Mouse (Mus musculus) forebrain, postnatal 0 days (tissue): Measurements from ENCODE around the gene Trappc12. TPM values are rescaled to one million over a fixed set of nuclear protein-coding genes. Genes with fewer than 3 reads are reported as not detected.
A peak's percentile ranks its signal among the peaks of the same experiment; 100 is the strongest.

Experiments
- ATAC-seq: fragments of 200-750 bp; cut with Nextera tagmentation; 2 replicates; pipeline ENCODE4 v1.8.0; 2017; ENCODE audit warnings: mild to moderate bottlenecking, moderate library complexity
- DNase-seq: peaks from one replicate; pipeline ENCODE4 v3.0.0-alpha.2; 2015
- H3K27ac ChIP-seq: fragments of 300-500 bp; sonication (generic); 2 replicates; pipeline ENCODE4 v1.5.1; 2014; ENCODE audit warnings: low read depth, mild to moderate bottlenecking, antibody characterized with exemption, low read length, moderate library complexity, mixed read lengths
- H3K27me3 ChIP-seq: fragments of 300-500 bp; sonication (generic); 2 replicates; pipeline ENCODE4 v1.6.1; 2014; ENCODE audit warnings: mild to moderate bottlenecking, low read length, mixed read lengths; ENCODE audit not compliant: insufficient read depth
- H3K36me3 ChIP-seq: fragments of 300-500 bp; sonication (generic); 2 replicates; pipeline ENCODE4 v1.6.1; 2014; ENCODE audit warnings: mild to moderate bottlenecking, moderate library complexity; ENCODE audit not compliant: insufficient read depth
- H3K4me1 ChIP-seq: fragments of 300-500 bp; sonication (generic); 2 replicates; pipeline ENCODE4 v1.6.1; 2014; ENCODE audit warnings: antibody characterized with exemption; ENCODE audit not compliant: insufficient read depth
- H3K4me2 ChIP-seq: fragments of 300-500 bp; sonication (generic); 2 replicates; pipeline ENCODE4 v1.6.1; 2014; ENCODE audit warnings: low read depth, mild to moderate bottlenecking, moderate library complexity
- H3K4me3 ChIP-seq: fragments of 300-500 bp; sonication (generic); 2 replicates; pipeline ENCODE4 v1.5.1; 2014; ENCODE audit warnings: low read depth, low read length, mixed read lengths
- H3K9ac ChIP-seq: fragments of 300-500 bp; sonication (generic); 2 replicates; pipeline ENCODE4 v1.6.1; 2014; ENCODE audit warnings: mild to moderate bottlenecking
- H3K9me3 ChIP-seq: fragments of 300-500 bp; sonication (generic); 2 replicates; pipeline ENCODE4 v1.6.1; 2016; ENCODE audit warnings: low read length
- CTCF ChIP-seq: sonication (generic); IDR thresholded peaks from 2 replicates; pipeline ENCODE4 v1.5.1; 2016; ENCODE audit warnings: antibody characterized with exemption, control low read depth, low read depth
- WGBS: fragments of 180-500 bp; shearing (Covaris S2); extraction: QIAGEN DNeasy Blood & Tissue Kit; methylation state at CpG from one replicate; pipeline ENCODE4 v1.1.7; 2014; 5-methylcytosine and 5-hydroxymethylcytosine counted together
- polyA plus RNA-seq: library from polyadenylated mRNA; unstranded; fragments of >200 nt; fragmentation: Nextera tagmentation; extraction: Ambion mirVana; gene quantifications from 2 replicates; pipeline ENCODE4 v1.2.1, GENCODE M21; 2015
- total RNA-seq: library from RNA; depleted of rRNA; stranded (reverse); fragments of >200 nt; gene quantifications from 2 replicates; pipeline ENCODE4 v1.2.3, GENCODE M21; 2014

The Trappc12 gene
- total and polyA plus RNA-seq, 2 experiments from 2014 or later: 37.8 to 55.6 TPM

DNA sequence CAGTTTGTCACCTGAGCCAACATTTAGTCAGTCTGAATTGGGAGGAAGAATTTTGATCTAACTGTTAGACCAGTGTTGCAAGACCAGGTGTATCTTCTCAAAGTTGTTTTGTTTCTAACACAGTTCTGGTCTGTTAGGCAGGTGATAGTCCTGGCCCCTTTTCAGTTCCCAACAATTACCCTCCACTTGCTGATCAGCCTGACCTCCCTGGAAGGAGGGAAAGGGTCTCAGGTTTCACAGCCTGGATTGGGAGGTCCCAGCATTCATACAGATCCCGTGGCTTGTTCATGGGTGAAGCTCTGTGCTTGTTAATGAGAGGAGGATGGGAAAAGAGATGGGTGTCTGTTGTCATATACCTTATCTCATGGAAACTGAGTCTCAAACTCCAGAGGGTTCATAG lies 35.0 kb upstream of the Trappc12 start:
- Histone ChIP-seq H3K9ac (no peak overlapping the region), H3K27me3 (no peaks in the 10 kb centered on the region), H3K36me3 (no peaks in the 10 kb centered on the region), H3K4me1 (no peaks in the 10 kb centered on the region), H3K9me3 (no peaks in the 10 kb centered on the region), H3K27ac (no peak overlapping the region), H3K4me3 (no peak overlapping the region), H3K4me2 (no peak overlapping the region)
- ATAC-seq (no peak), DNase-seq (no peak)
- TF ChIP-seq CTCF: no peak
- WGBS: 14% methylated on average over 1 of the region's 1 CpGs

DNA sequence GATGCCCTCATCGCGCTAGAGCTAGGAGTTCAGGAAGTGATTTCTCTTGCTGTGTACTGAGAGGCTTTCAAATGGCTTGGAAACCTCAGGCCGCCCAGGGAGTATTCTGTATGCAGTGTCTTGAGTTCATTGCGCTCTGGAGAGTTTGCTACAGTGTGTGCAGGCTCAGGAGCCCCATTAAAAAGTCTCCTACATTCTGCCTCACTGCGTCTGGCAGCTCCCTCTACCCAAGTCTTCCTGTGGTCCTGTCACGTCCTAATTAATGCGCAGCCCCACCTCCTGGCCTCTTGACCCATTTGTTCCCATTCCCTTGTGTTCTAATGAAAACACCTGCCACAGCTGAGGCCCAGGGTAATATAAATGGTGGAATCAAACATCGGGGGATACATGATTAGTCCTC lies 34.6 kb upstream of the Trappc12 start:
- Histone ChIP-seq H3K9ac (no peak overlapping the region), H3K4me2 (no peak overlapping the region), H3K9me3 (no peaks in the 10 kb centered on the region), H3K27me3 (no peaks in the 10 kb centered on the region), H3K27ac (no peak overlapping the region), H3K4me1 (no peaks in the 10 kb centered on the region), H3K4me3 (no peak overlapping the region), H3K36me3 (no peaks in the 10 kb centered on the region)
- no peak for TF ChIP-seq CTCF
- WGBS: 31% methylated on average over 8 of the region's 8 CpGs
- DNase-seq (no peak), ATAC-seq (no peak)

DNA sequence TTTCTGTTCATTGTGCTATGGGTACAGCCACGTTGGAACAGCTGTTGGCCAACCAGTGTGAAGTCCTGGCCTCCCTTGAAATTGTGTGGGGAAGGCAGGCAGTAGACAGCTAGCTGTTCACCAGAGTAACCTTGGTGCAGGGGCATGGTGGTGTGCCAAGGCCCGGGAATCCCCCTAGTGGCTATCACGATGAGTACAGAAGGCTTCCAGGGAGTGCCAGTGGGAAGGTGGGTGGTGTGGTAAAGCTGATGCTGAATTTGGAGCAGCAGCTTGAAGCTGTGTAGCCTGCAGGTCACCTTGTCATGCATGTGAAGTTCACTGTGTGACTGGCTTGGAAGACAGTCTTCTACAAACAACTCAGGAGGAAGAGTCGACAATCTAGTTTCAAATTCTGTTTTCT lies 34.1 kb upstream of the Trappc12 start:
- Histone ChIP-seq H3K4me3 (no peak overlapping the region), H3K4me1 (no peaks in the 10 kb centered on the region), H3K9me3 (no peaks in the 10 kb centered on the region), H3K27me3 (no peaks in the 10 kb centered on the region), H3K27ac (no peak overlapping the region), H3K9ac (no peak overlapping the region), H3K4me2 (no peak overlapping the region), H3K36me3 (no peaks in the 10 kb centered on the region)
- TF ChIP-seq CTCF: peak; percentile 60
- WGBS: 25% methylated on average over 4 of the region's 4 CpGs
- DNase-seq: no peak
- peak; percentile 71 for ATAC-seq

DNA sequence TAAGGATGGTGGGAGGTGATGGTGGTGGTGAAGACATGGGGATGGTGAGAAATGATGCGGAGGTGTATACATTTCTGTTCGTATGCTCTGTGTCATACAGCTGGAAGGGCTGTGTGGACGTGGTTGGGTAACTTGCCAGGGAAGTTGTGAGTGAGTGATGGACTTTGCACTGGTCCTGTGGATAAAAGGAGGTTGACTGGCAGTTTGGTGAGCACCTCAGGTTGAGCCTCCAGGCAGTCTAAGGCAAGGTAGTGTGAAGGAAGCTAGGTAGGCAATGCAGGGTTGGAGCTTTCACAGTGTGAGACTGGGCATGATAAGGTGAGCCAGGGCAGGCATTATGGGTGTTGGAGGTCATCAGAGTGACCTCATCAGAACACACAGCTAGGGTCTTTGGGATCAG lies 32.4 kb upstream of the Trappc12 start:
- no peak overlapping the region for H3K27ac ChIP-seq
- H3K9me3 ChIP-seq: no peaks in the 10 kb centered on the region
- WGBS: 95% methylated on average over 3 of the region's 3 CpGs
- DNase-seq: no peak
- H3K27me3 ChIP-seq: no peaks in the 10 kb centered on the region
- no peaks in the 10 kb centered on the region for H3K36me3 ChIP-seq
- H3K4me2 ChIP-seq: no peak overlapping the region
- ATAC-seq: no peak
- H3K4me1 ChIP-seq: no peaks in the 10 kb centered on the region
- TF ChIP-seq CTCF: no peak
- no peak overlapping the region for H3K9ac ChIP-seq
- no peak overlapping the region for H3K4me3 ChIP-seq

DNA sequence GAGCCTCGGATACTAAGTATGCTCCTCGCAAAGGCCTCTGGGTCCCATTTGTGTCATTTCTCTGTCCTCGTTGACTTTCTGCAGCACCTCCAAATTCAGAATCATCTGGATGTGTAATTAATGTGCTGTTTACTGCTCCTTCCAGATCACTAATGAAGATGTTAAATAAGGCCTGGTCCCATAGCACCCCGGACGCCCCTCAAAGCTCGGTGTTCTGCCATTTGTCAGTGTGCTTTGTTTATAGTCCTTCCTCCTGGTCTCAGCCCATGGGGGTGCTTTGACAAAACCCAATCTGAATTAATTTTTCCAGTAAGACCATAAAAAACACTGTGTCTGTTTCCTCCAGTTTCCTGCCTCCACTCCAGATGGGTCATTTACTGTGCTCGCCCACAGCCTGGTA lies 29.9 kb upstream of the Trappc12 start:
- WGBS: 85% methylated on average over 7 of the region's 7 CpGs

DNA sequence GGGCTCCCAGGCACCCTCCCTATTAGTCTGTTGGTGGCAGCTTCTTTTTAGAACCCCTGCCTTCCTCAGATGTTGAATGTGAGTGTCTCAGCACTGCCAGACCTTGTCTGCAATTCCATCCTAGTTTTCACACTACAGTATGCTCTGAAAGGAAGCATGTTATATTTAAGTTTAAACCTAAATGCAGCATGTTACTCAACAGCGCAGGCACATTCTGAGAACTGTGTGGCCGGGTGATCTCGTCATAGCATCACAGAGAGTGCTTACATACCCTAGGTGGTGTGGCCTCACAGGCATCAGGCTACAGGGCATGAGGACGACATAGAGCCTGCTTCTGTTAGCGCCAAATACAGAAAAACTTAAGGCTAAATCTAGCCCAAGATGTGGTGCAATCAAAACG lies 25.4 kb upstream of the Trappc12 start:
- WGBS: 78% methylated on average over 6 of the region's 6 CpGs
- no peak for TF ChIP-seq CTCF
- H3K9me3 ChIP-seq: no peaks in the 10 kb centered on the region
- DNase-seq (no peak), ATAC-seq (no peak; the same call in 1 of the 2 replicates)
- H3K27me3 ChIP-seq: no peaks in the 10 kb centered on the region
- H3K27ac ChIP-seq: no peak overlapping the region; the same call in 1 of the 2 replicates
- no peak overlapping the region for H3K4me2 ChIP-seq
- H3K4me1 ChIP-seq: no peaks in the 10 kb centered on the region
- H3K36me3 ChIP-seq: no peaks in the 10 kb centered on the region
- H3K9ac ChIP-seq: no peak overlapping the region
- H3K4me3 ChIP-seq: no peak overlapping the region

More for the DNA sequence above, 29.9 kb upstream of the Trappc12 start:
- H3K4me2 ChIP-seq: no peak overlapping the region
- DNase-seq (no peak), ATAC-seq (no peak)
- no peaks in the 10 kb centered on the region for H3K9me3 ChIP-seq
- H3K27me3 ChIP-seq: no peaks in the 10 kb centered on the region
- H3K4me3 ChIP-seq: no peak overlapping the region
- no peaks in the 10 kb centered on the region for H3K36me3 ChIP-seq
- H3K9ac ChIP-seq: no peak overlapping the region
- no peaks in the 10 kb centered on the region for H3K4me1 ChIP-seq
- H3K27ac ChIP-seq: no peak overlapping the region
- no peak for TF ChIP-seq CTCF

- ATAC-seq (no peak; the same call in 1 of the 2 replicates), DNase-seq (no peak)
- Histone ChIP-seq H3K27me3 (no peaks in the 10 kb centered on the region), H3K4me1 (no peaks in the 10 kb centered on the region), H3K9me3 (no peaks in the 10 kb centered on the region), H3K9ac (no peak overlapping the region), H3K27ac (no peak overlapping the region), H3K4me2 (no peak overlapping the region), H3K4me3 (no peak overlapping the region), H3K36me3 (no peaks in the 10 kb centered on the region)
- WGBS: 12% methylated on average over 8 of the region's 8 CpGs
- no peak for TF ChIP-seq CTCF
These were observed 24.8 kb upstream of the Trappc12 start for GRCm38 (mm10) chr12:28775120-28775519.

GRCm38 (mm10) chr12:28773815-28774214 lies 23.5 kb upstream of the Trappc12 start:
- no peaks in the 10 kb centered on the region for H3K27me3 ChIP-seq
- WGBS: 86% methylated on average over 3 of the region's 3 CpGs
- H3K9ac ChIP-seq: no peak overlapping the region
- no peak overlapping the region for H3K4me2 ChIP-seq
- H3K9me3 ChIP-seq: no peaks in the 10 kb centered on the region
- TF ChIP-seq CTCF: peak; percentile 59
- H3K27ac ChIP-seq: no peak overlapping the region
- H3K36me3 ChIP-seq: no peaks in the 10 kb centered on the region; the same call in 1 of the 2 replicates
- H3K4me3 ChIP-seq: no peak overlapping the region
- no peak for ATAC-seq
- no peak for DNase-seq
- H3K4me1 ChIP-seq: no peaks in the 10 kb centered on the region
